Mouse (Mus musculus): ENCODE data around the gene Pilra. TPM values are rescaled to one million over a fixed set of nuclear protein-coding genes. Genes with fewer than 3 reads are reported as not detected.

Pilra gene
- polyA plus RNA-seq, 1 experiment from 2014 or later, result 2.1 TPM

DNA sequence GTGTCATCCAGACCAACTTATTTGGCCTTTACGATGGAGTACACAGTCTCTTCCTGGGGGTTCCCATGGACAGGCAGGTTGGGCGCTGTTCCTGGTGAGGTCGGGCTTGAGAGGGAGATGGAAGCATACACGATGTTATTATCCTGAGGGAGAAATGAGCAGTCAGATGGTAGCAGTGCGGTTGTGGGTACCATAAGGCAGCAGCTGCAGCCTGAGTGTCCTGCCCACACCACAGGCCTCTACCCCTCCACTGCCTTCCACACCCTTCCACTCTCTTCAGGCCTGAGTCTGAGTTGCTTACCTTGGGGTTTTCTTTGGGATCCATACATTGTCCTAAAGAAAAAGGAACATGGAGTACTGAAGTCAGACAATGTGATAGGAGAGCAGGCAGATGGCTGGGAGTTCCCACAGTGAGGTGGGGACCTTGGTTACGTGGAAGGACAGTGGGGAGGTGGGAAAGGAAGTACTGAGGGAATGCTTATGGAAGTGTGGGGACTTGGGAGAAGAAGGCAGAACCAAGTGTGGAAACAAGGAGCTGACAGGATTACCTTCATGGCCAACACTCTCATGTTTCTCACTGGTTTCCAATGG is 12.5 kb downstream of the Pilra start:
- ATAC-seq (ENCODE audit: extremely low read depth, insufficient number of reproducible peaks, low FRiP score, low TSS enrichment), result no peak
- H3K4me2 ChIP-seq, result no peak overlapping the region
- H3K27ac ChIP-seq (replicated peaks), result no peak overlapping the region
- no peak overlapping the region for H3K9ac ChIP-seq
- H3K9me3 ChIP-seq, result no peaks in the 10 kb centered on the region
- H3K36me3 ChIP-seq, result no peaks in the 10 kb centered on the region
- H3K4me3 ChIP-seq, result no peak overlapping the region
- no peaks in the 10 kb centered on the region for H3K4me1 ChIP-seq
- WGBS, result 70% methylated on average over 6 of the region's 6 CpGs
- H3K27me3 ChIP-seq (replicated peaks), result no peaks in the 10 kb centered on the region

- Histone ChIP-seq H3K9me3 (no peaks in the 10 kb centered on the region), H3K27ac (replicated peaks) (no peak overlapping the region), H3K36me3 (no peaks in the 10 kb centered on the region), H3K4me1 (0 out of 2 replicates have a peak, but pooled peaks cover under 1% of the 10 kb centered on the region), H3K27me3 (replicated peaks) (no peaks in the 10 kb centered on the region), H3K4me2 (no peak overlapping the region), H3K9ac (no peak overlapping the region), H3K4me3 (no peak overlapping the region)
- WGBS, result 74% methylated on average over 1 of the region's 1 CpGs
- ATAC-seq (ENCODE audit: extremely low read depth, insufficient number of reproducible peaks, low FRiP score, low TSS enrichment), result no peak
These were observed 13.5 kb downstream of the Pilra start for GRCm38 (mm10) chr5:137822602-137823001.

GRCm38 (mm10) chr5:137822126-137822525 is 14.0 kb downstream of the Pilra start:
- H3K27ac ChIP-seq (replicated peaks), result no peak overlapping the region
- 0 out of 2 replicates have a peak, but pooled peaks cover 3% of the 10 kb centered on the region for H3K4me1 ChIP-seq
- no peaks in the 10 kb centered on the region for H3K27me3 ChIP-seq (replicated peaks)
- no peak for ATAC-seq (ENCODE audit: extremely low read depth, insufficient number of reproducible peaks, low FRiP score, low TSS enrichment)
- no peaks in the 10 kb centered on the region for H3K36me3 ChIP-seq
- no peak overlapping the region for H3K4me2 ChIP-seq
- no peak overlapping the region for H3K4me3 ChIP-seq
- H3K9me3 ChIP-seq, result no peaks in the 10 kb centered on the region
- no peak overlapping the region for H3K9ac ChIP-seq
- WGBS, result 56% methylated on average over 4 of the region's 4 CpGs

- H3K27ac ChIP-seq (replicated peaks), result peak overlapping the region; percentile 72
- 44% methylated on average over 4 of the region's 4 CpGs for WGBS
These were observed 18.4 kb downstream of the Pilra start for GRCm38 (mm10) chr5:137817466-137818222.

GRCm38 (mm10) chr5:137808316-137808715 is 27.8 kb downstream of the Pilra start:
- Histone ChIP-seq H3K4me3 (no peak overlapping the region), H3K4me1 (no peaks in the 10 kb centered on the region), H3K9me3 (no peaks in the 10 kb centered on the region), H3K27me3 (replicated peaks) (no peaks in the 10 kb centered on the region), H3K4me2 (no peak overlapping the region), H3K9ac (no peak overlapping the region), H3K27ac (replicated peaks) (no peak overlapping the region), H3K36me3 (no peaks in the 10 kb centered on the region)
- WGBS, result 81% methylated on average over 5 of the region's 5 CpGs
- no peak for ATAC-seq (ENCODE audit: extremely low read depth, insufficient number of reproducible peaks, low FRiP score, low TSS enrichment)

More at GRCm38 (mm10) chr5:137817466-137818222, 18.4 kb downstream of the Pilra start:
- H3K9ac ChIP-seq, result no peak overlapping the region
- no peaks in the 10 kb centered on the region for H3K9me3 ChIP-seq
- no peaks in the 10 kb centered on the region for H3K27me3 ChIP-seq (replicated peaks)
- no peak overlapping the region for H3K4me3 ChIP-seq
- H3K36me3 ChIP-seq, result no peaks in the 10 kb centered on the region
- no peak overlapping the region for H3K4me2 ChIP-seq
- H3K4me1 ChIP-seq, result 0 out of 2 replicates have a peak, but pooled peaks cover 3% of the 10 kb centered on the region
- no peak for ATAC-seq (ENCODE audit: extremely low read depth, insufficient number of reproducible peaks, low FRiP score, low TSS enrichment)

DNA sequence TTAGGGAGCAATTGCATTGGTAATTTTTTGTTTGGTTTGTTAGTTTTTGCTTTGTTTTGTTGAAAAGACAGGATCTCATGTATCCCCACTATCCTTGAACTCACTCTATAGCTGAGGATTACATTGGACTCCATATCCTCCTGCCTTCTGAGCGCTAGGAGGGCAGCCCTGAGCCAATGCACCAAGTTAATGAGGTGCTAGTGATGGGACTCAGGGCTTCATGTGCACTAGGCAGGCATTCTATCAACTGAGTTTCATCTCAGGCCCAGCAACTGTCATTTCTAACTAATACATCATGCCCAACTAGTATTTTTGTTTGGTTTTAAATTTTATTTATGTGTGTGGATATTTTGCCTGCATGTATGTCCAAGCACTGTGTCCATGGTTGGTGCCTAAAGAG is 29.9 kb downstream of the Pilra start:
- H3K4me1 ChIP-seq, result no peaks in the 10 kb centered on the region
- no peak overlapping the region for H3K27ac ChIP-seq (replicated peaks)
- H3K9ac ChIP-seq, result no peak overlapping the region
- no peak for ATAC-seq (ENCODE audit: extremely low read depth, insufficient number of reproducible peaks, low FRiP score, low TSS enrichment)
- 76% methylated on average over 1 of the region's 1 CpGs for WGBS
- H3K36me3 ChIP-seq, result no peaks in the 10 kb centered on the region
- H3K4me2 ChIP-seq, result no peak overlapping the region
- H3K4me3 ChIP-seq, result no peak overlapping the region
- H3K9me3 ChIP-seq, result no peaks in the 10 kb centered on the region
- H3K27me3 ChIP-seq (replicated peaks), result no peaks in the 10 kb centered on the region

- Histone ChIP-seq H3K9ac (no peak overlapping the region), H3K4me3 (no peak overlapping the region), H3K4me2 (no peak overlapping the region), H3K4me1 (no peaks in the 10 kb centered on the region), H3K27ac (replicated peaks) (no peak overlapping the region), H3K36me3 (no peaks in the 10 kb centered on the region), H3K27me3 (replicated peaks) (no peaks in the 10 kb centered on the region), H3K9me3 (no peaks in the 10 kb centered on the region)
- WGBS, result 71% methylated on average over 3 of the region's 3 CpGs
- ATAC-seq (ENCODE audit: extremely low read depth, insufficient number of reproducible peaks, low FRiP score, low TSS enrichment), result no peak
These were observed 35.2 kb downstream of the Pilra start for GRCm38 (mm10) chr5:137800917-137801316.

DNA sequence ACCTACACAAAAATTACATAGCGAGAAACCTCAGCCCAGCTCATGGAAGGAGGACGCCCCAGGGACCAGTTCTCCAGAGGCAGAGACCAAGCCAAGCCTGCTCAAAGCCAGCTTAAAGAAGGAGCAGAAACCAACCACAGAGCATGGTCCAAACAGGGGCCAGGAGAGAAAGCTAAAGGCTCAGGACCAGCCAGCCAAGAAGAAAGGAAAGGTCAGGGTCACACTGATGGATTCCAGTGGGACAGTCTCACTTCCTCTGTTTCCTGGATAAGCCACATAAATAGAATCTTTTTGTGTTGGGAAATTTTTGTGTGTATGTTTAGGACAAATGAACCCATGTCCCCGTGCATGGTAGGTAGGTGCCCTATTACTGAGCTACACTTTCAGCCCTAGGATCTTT is 39.5 kb downstream of the Pilra start:
- Histone ChIP-seq H3K9me3 (no peaks in the 10 kb centered on the region), H3K9ac (no peak overlapping the region), H3K27me3 (replicated peaks) (no peaks in the 10 kb centered on the region), H3K4me3 (no peak overlapping the region), H3K4me2 (no peak overlapping the region), H3K27ac (replicated peaks) (no peak overlapping the region), H3K4me1 (no peaks in the 10 kb centered on the region), H3K36me3 (no peaks in the 10 kb centered on the region)
- 81% methylated on average over 3 of the region's 3 CpGs for WGBS
- ATAC-seq (ENCODE audit: extremely low read depth, insufficient number of reproducible peaks, low FRiP score, low TSS enrichment), result no peak

GRCm38 (mm10) chr5:137791553-137791952 is 44.5 kb downstream of the Pilra start:
- Histone ChIP-seq H3K9me3 (no peaks in the 10 kb centered on the region), H3K4me3 (no peak overlapping the region), H3K27me3 (replicated peaks) (no peaks in the 10 kb centered on the region), H3K4me2 (no peak overlapping the region), H3K9ac (no peak overlapping the region), H3K27ac (replicated peaks) (no peak overlapping the region), H3K4me1 (peaks cover 6% of the 10 kb centered on the region), H3K36me3 (no peaks in the 10 kb centered on the region)
- ATAC-seq (ENCODE audit: extremely low read depth, insufficient number of reproducible peaks, low FRiP score, low TSS enrichment), result no peak

- Histone ChIP-seq H3K9me3 (no peaks in the 10 kb centered on the region), H3K4me1 (peaks cover 20% of the 10 kb centered on the region), H3K27me3 (replicated peaks) (no peaks in the 10 kb centered on the region), H3K27ac (replicated peaks) (no peak overlapping the region), H3K9ac (no peak overlapping the region), H3K4me3 (no peak overlapping the region), H3K36me3 (peaks cover 11% of the 10 kb centered on the region), H3K4me2 (no peak overlapping the region)
- ATAC-seq (ENCODE audit: extremely low read depth, insufficient number of reproducible peaks, low FRiP score, low TSS enrichment), result no peak
- WGBS, result 87% methylated on average over 2 of the region's 2 CpGs
These were observed 47.0 kb downstream of the Pilra start for GRCm38 (mm10) chr5:137788946-137789531.

DNA sequence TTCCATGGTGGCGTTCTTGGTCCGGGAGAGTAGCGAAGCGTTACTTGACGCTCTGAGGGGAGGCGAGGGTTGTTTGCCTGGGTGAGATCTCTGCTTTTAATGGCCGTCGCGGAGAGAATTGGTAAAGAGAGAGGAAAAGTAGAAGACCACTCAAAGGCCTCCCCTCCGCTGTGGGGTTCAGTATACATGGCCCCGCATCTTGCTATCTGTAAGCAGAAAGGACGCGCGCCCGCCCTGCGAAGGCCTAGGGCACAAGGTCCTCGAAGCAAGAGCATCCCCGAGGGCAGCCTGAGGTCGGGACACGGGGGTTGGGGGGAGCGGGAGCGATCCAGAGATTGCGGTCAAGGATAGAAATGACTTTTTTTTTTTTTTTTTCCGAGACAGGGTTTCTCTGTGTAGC is 47.9 kb downstream of the Pilra start:
- H3K27ac ChIP-seq (replicated peaks), result no peak overlapping the region

More for the DNA sequence above, 47.9 kb downstream of the Pilra start:
- no peak for ATAC-seq (ENCODE audit: extremely low read depth, insufficient number of reproducible peaks, low FRiP score, low TSS enrichment)
- Histone ChIP-seq H3K4me1 (peaks cover 28% of the 10 kb centered on the region), H3K36me3 (peaks cover 19% of the 10 kb centered on the region), H3K4me2 (peak overlapping the region; percentile 97), H3K27me3 (replicated peaks) (no peaks in the 10 kb centered on the region), H3K9ac (peak overlapping the region; percentile 47), H3K9me3 (no peaks in the 10 kb centered on the region), H3K4me3 (peak overlapping the region; percentile 90)
- WGBS, result 61% methylated on average over 24 of the region's 24 CpGs
